Mouse (Mus musculus): ENCODE measurements around the gene Rnf208. TPM values are rescaled to one million over a fixed set of nuclear protein-coding genes. Genes with fewer than 3 reads are reported as not detected.
A peak's percentile ranks its signal among the peaks of the same experiment; 100 is the strongest.

Rnf208 gene
- total RNA-seq, 2 experiments from 2014 or later: 0.66 to 1.4 TPM

- intact Hi-C loops (cut with DNase I; ENCODE audit: low total_unique reads): no loop called here
Measured at GRCm38 (mm10) chr2:25265897-25266656, 24.0 kb downstream of the Rnf208 start.

GRCm38 (mm10) chr2:25266720-25267119 is 24.7 kb downstream of the Rnf208 start:
- intact Hi-C loops (cut with DNase I; ENCODE audit: low total_unique reads): no loop called here
- no peak for DNase-seq

More at GRCm38 (mm10) chr2:25265897-25266656, 24.0 kb downstream of the Rnf208 start:
- DNase-seq: no peak

- intact Hi-C loops (cut with DNase I; ENCODE audit: low total_unique reads): no loop called here
Measured at GRCm38 (mm10) chr2:25267241-25267640, 25.2 kb downstream of the Rnf208 start.

GRCm38 (mm10) chr2:25267746-25268309 is 25.8 kb downstream of the Rnf208 start:
- DNase-seq: no peak
- intact Hi-C loops (cut with DNase I; ENCODE audit: low total_unique reads): no loop called here

More at GRCm38 (mm10) chr2:25267241-25267640, 25.2 kb downstream of the Rnf208 start:
- no peak for DNase-seq

- intact Hi-C loops (cut with DNase I; ENCODE audit: low total_unique reads): no loop called here
- DNase-seq: peak; percentile 97
Measured at GRCm38 (mm10) chr2:25271827-25272511, 29.9 kb downstream of the Rnf208 start, which contains the start of the genes Ssna1 and Anapc2. Gene Ssna1 (minus strand): TSS chr2:25272438. Gene Anapc2 (plus strand): TSS chr2:25272478.

DNA sequence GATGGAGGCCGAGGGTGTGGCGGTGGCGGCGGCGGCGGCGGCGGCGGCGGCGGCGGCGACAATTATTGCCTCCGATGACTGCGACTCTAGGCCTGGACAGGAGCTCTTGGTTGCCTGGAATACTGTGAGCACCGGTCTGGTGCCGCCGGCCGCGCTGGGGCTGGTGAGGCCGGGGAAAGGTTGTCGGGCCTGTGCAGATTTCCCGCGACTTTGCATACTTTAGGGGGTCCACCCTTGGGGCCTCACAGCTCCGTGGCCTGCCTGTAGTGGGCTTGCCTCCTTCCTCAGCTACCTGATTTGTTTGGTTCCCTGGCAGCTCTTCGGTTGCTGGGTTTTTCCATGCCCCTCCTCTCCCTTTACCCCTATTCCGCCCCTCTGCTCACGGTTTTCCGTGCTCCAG is 30.5 kb downstream of the Rnf208 start:
- no peak for DNase-seq
- intact Hi-C loops (cut with DNase I; ENCODE audit: low total_unique reads): no loop called here

GRCm38 (mm10) chr2:25273010-25273409 is 31.0 kb downstream of the Rnf208 start:
- no peak for DNase-seq
- intact Hi-C loops (cut with DNase I; ENCODE audit: low total_unique reads): no loop called here

DNA sequence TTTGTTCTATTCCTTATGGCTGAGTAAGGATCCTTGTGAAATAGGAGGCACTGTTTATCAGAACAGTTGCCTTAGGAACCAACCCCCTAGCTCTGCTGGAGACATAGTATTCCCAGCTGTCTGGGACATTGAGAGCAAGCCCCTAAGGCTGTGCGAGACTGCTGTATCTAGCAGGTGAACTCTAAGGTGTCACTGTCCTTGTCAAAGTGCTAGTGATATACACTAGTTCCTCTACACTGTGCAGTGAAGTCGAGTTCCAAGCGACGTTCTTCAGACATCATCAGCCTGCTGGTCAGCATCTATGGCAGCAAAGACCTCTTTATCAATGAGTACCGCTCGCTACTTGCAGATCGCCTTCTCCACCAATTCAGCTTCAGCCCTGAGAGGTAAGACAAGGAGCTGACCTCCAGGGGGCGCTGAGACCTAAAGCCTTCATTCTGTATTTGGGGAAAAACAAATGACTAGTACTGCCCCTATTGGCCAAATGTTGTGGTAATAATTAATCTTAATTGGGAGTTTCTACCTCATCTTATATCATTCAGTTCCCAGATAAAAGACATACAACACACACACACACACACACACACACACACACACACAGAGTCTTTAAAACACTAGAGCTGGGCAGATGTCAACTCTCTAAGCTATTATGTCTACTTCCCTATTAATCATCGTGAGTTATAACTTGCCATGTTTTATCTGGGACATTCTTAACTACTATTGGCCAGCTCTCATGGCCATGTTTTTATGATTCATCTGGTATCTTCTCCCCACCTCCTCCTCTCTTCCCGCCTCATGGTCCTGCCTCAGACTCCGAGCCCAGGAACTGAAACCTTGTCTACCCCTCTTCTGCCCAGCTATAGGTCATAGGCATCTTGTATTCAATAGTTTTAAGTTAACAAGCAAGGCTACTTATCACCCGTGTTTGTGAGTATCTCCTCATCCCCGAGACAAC is 37.1 kb downstream of the Rnf208 start:
- peak; percentile 74 for DNase-seq
- intact Hi-C loops (cut with DNase I; ENCODE audit: low total_unique reads): no loop called here

- no peak for DNase-seq
- intact Hi-C loops (cut with DNase I; ENCODE audit: low total_unique reads): no loop called here
Measured at GRCm38 (mm10) chr2:25285551-25285950, 43.5 kb downstream of the Rnf208 start.

GRCm38 (mm10) chr2:25286314-25286713 is 44.3 kb downstream of the Rnf208 start:
- DNase-seq: no peak
- intact Hi-C loops (cut with DNase I; ENCODE audit: low total_unique reads): no loop called here

GRCm38 (mm10) chr2:25286837-25287636 is 45.0 kb downstream of the Rnf208 start:
- DNase-seq: no peak
- intact Hi-C loops (cut with DNase I; ENCODE audit: low total_unique reads): no loop called here

DNA sequence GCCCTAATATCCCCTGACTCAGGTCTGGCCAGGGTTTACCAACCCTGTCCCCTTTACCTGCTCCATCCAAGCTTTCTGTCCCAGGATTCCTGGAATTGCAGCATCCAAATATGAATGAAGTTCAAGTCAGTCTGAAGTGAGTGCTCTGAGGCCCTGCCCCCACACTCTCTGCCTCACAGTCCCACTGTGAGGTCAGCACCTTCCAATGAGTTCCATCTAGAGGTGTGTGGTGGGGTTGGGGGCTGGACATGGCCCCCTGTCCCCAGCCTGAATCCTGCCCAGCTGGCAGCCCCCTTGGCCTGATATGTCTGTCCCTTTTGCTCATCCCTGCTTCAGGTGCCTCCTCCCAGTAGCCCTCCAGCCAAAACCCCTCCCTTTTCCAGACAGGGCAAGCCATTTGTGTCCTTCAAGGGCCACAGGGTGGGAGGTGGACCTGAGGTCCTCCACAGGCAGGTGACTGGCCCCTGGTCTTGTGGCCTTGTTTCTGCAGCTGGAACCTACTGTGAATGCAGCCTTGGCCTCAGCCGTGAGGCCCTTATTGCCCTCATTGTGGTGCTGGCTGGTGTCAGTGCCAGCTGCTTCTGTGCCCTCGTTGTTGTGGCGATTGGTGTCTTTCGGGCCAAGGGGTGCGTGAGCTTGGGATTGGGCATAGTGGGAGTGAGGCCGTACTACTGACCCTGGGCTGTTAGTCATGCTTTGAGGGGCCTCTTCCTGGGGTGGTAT is 46.0 kb downstream of the Rnf208 start, which contains the start of gene Tmem210:
Tmem210 (plus strand) TSS at position 219 of the 723 bp plus-strand sequence.
- DNase-seq: no peak
- intact Hi-C loops (cut with DNase I; ENCODE audit: low total_unique reads): no loop called here

DNA sequence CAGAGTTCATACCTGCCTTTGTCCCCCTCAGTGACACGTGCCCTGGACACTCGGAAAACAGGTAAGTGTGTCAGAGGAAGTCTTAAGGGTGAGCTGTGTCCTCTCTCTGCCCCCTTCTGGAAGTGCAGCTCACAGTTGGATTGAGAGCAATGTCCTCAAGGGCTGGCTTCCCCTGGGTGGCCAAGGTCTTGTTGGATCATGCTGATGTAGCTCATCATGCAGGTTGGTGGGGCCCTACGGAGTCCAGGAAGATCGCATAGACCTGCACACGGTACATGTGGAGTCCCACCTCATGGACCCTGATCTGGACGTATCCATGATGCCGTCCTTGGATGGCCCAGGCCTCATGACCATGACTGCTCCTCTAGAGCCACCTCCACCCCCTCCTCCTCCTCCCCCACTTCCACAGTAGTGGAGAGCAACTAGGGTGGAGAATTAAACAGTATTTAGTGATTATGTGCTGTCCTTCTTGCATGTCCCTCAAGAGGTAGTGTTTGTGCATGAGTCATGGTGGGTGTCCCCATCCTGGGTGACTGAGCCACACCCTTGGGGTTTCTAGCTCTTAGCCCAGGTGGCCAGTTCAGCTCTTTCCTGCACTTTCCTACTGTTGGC is 46.8 kb downstream of the Rnf208 start:
- intact Hi-C loops (cut with DNase I; ENCODE audit: low total_unique reads): no loop called here
- DNase-seq: no peak

DNA sequence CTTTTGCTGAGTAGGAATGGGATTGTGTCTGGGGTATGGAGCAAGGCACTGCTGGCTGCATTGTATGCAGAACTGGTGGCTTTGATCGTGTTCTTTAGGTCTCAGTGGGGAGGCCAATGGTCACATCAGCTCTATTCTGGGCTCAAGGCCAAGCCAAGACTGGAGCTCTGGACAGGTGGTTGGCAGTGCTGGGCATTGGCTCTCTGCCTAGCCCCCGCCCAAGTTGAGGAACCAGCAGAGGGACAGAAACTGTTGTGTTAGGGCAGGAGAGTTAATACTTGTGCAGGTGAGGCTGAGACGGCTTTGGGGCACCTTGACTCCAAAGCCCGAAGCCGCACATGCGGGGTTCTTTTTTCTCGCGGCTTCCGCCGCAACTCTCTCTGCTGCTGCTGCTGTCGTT is 47.6 kb downstream of the Rnf208 start, which contains the start of gene Lrrc26:
Lrrc26 (plus strand) TSS at position 265 of the 400 bp plus-strand sequence.
- intact Hi-C loops (cut with DNase I; ENCODE audit: low total_unique reads): no loop called here

DNA sequence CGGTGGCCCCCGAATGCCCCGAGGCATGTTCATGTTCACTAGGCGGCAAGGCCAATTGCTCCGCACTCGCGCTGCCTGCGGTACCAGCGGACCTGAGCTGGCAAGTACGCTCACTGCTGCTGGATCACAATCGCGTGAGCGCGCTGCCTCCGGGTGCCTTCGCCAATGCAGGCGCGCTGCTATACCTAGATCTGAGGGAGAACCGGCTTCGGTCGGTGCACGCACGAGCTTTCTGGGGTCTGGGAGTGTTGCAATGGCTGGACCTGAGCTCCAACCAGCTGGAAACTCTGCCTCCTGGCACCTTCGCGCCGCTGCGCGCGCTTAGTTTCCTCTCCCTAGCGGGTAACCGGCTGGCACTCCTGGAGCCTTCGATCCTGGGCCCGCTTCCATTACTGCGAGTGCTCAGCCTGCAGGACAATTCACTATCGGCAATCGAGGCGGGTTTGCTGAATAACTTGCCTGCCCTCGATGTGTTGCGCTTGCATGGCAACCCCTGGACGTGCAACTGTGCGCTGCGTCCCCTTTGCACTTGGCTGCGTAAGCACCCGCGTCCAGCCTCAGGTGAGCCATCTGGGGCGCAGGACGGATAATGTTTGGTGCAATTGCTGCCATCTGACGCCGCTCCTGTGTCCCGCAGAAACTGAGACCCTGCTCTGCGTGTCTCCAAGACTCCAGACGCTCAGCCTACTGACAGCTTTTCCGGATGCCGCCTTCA is 48.2 kb downstream of the Rnf208 start:
- DNase-seq: no peak
- intact Hi-C loops (cut with DNase I; ENCODE audit: low total_unique reads): no loop called here

More for the DNA sequence above, 47.6 kb downstream of the Rnf208 start, which contains the start of gene Lrrc26:
- DNase-seq: no peak

- no peak for DNase-seq
- intact Hi-C loops (cut with DNase I; ENCODE audit: low total_unique reads): no loop called here
Measured at GRCm38 (mm10) chr2:25290816-25291130, 48.7 kb downstream of the Rnf208 start.
